Mouse (Mus musculus) liver, adult 2 months (tissue): Measurements from ENCODE around the gene 4930402H24Rik.

Experiments used
- CTCF ChIP-seq: fragments of 200-500 bp; IDR thresholded peaks from 2 replicates; pipeline ENCODE4 v1.5.1; 2011; ENCODE audit warnings: low read depth, low read length, control low read depth
- POLR2A ChIP-seq: fragments of 200-500 bp; IDR thresholded peaks from 2 replicates; pipeline ENCODE4 v1.6.1; 2011; ENCODE audit warnings: low read length, control low read depth; ENCODE audit not compliant: insufficient read depth; ENCODE audit errors: extremely low read depth

DNA sequence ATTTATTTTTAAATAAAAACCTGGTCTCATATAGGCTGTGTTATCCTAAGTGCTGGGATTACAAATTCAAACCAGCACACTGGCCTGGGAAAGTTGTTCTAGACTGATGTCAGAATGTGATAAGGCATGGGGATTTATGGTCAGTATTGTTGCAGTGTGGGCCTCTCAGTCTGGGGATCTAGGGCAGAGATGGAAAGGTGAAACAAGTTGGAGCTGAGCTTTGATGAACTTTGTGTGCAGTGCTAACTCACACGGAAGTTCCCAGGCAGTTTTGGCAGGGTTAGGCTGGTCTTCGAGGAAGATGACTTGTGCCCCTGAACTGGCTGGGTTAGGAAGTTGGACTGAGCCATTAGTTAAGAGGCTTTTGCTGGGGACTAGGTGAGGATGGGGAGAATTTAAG lies 18.7 kb upstream of the 4930402H24Rik start:
- TF ChIP-seq POLR2A = no peak
- no peak for TF ChIP-seq CTCF
